Mouse (Mus musculus) cerebellum, adult 8-10 months (tissue): ENCODE data around the gene Gm9732.
"Not testable (repeated sequence)": the region's sequence is repeated elsewhere in the genome, so short reads cannot be mapped to it uniquely, and the experiment has no call there.

Source experiments
- DNase-seq: peaks from one replicate; pipeline ENCODE4 v3.0.0; 2022

The Gm9732 gene

GRCm38 (mm10) chr14:43274986-43275511 lies at the start of gene Gm9732:
TSS of gene Gm9732 (plus strand) at chr14:43275036.
- DNase-seq = not testable (repeated sequence)

- not testable (repeated sequence) for DNase-seq
Observed at GRCm38 (mm10) chr14:43235204-43235603, 39.6 kb upstream of the Gm9732 start, which contains the start of gene Gm8122. TSS of gene Gm8122 (minus strand) at chr14:43235304.

GRCm38 (mm10) chr14:43237769-43238168 lies 37.1 kb upstream of the Gm9732 start:
- DNase-seq = not testable (repeated sequence)

- DNase-seq = not testable (repeated sequence)
Observed at GRCm38 (mm10) chr14:43249611-43250170, 25.1 kb upstream of the Gm9732 start.

GRCm38 (mm10) chr14:43250549-43251253 lies 24.1 kb upstream of the Gm9732 start:
- not testable (repeated sequence) for DNase-seq

- DNase-seq = not testable (repeated sequence)
Observed at GRCm38 (mm10) chr14:43256511-43256910, 18.3 kb upstream of the Gm9732 start.

GRCm38 (mm10) chr14:43258349-43258748 lies 16.5 kb upstream of the Gm9732 start, which contains the start of gene Gm8126:
TSS of gene Gm8126 (plus strand) at chr14:43258649.
- not testable (repeated sequence) for DNase-seq

- DNase-seq = not testable (repeated sequence)
Observed at GRCm38 (mm10) chr14:43263421-43263820, 11.4 kb upstream of the Gm9732 start.

- DNase-seq = not testable (repeated sequence)
Observed at GRCm38 (mm10) chr14:43268521-43269084, 6.2 kb upstream of the Gm9732 start.

GRCm38 (mm10) chr14:43269211-43269610 lies 5.6 kb upstream of the Gm9732 start:
- not testable (repeated sequence) for DNase-seq

GRCm38 (mm10) chr14:43273161-43273560 lies 1.7 kb upstream of the Gm9732 start:
- DNase-seq = not testable (repeated sequence)

- DNase-seq = not testable (repeated sequence)
Observed at GRCm38 (mm10) chr14:43275752-43276151, 916 bp downstream of the Gm9732 start.

GRCm38 (mm10) chr14:43277468-43277867 lies 2.6 kb downstream of the Gm9732 start:
- not testable (repeated sequence) for DNase-seq

GRCm38 (mm10) chr14:43278146-43278545 lies 3.3 kb downstream of the Gm9732 start:
- DNase-seq = not testable (repeated sequence)

- DNase-seq = not testable (repeated sequence)
Observed at GRCm38 (mm10) chr14:43278681-43279080, 3.8 kb downstream of the Gm9732 start.

- not testable (repeated sequence) for DNase-seq
Observed at GRCm38 (mm10) chr14:43293503-43293902, 18.7 kb downstream of the Gm9732 start, which contains the start of gene Gm8127. TSS of gene Gm8127 (minus strand) at chr14:43293832.

GRCm38 (mm10) chr14:43319516-43319915 lies 44.7 kb downstream of the Gm9732 start:
- DNase-seq = not testable (repeated sequence)

- DNase-seq = not testable (repeated sequence)
Observed at GRCm38 (mm10) chr14:43328603-43329002, 53.8 kb downstream of the Gm9732 start.

GRCm38 (mm10) chr14:43331362-43331880 lies 56.6 kb downstream of the Gm9732 start:
- not testable (repeated sequence) for DNase-seq

GRCm38 (mm10) chr14:43337646-43338045 lies 62.8 kb downstream of the Gm9732 start:
- DNase-seq = not testable (repeated sequence)

- DNase-seq = not testable (repeated sequence)
Observed at GRCm38 (mm10) chr14:43347711-43348110, 72.9 kb downstream of the Gm9732 start, which contains the start of gene 1700001F09Rik. TSS of gene 1700001F09Rik (minus strand) at chr14:43347811.

GRCm38 (mm10) chr14:43352944-43353343 lies 78.1 kb downstream of the Gm9732 start:
- not testable (repeated sequence) for DNase-seq
